Mouse (Mus musculus) Patski (cell line): ENCODE results near the gene Cib2. TPM values are rescaled to one million over a fixed set of nuclear protein-coding genes. Genes with fewer than 3 reads are reported as not detected.

Experiments
- ATAC-seq: fragments of 100-300 bp; one replicate; pipeline ENCODE4 v1.8.0; 2021
- CTCF ChIA-PET: fragments of 350-600 bp; sonication (Branson Sonifier 250); formaldehyde crosslinking; loops from one replicate; lab custom pipeline; 2022; ENCODE audit warnings: inconsistent platforms; lab: Charles Lee
- POLR2A ChIA-PET: fragments of 350-600 bp; sonication (Branson Sonifier 250); formaldehyde crosslinking; loops from one replicate; lab custom pipeline; 2022; ENCODE audit warnings: antibody characterized with exemption, inconsistent platforms; lab: Charles Lee
- DNase-seq: peaks from one replicate; pipeline ENCODE4 v3.0.0-alpha.2; 2011; ENCODE audit warnings: low read depth, low spot score
- H3K27me3 ChIP-seq: fragments of 371-371 bp; one replicate; pipeline ENCODE4 v1.5.1; 2021
- CTCF ChIP-seq: fragments of 100-300 bp; IDR thresholded peaks from one replicate; pipeline ENCODE4 v1.5.1; 2021
- in situ Hi-C: fragments of 300-500 bp; cut with MboI; formaldehyde crosslinking; loops from 3 replicates; pipeline ENCODE4 v1.11.1; 2018; ENCODE audit warnings: low pct_unique_long_range_greater_than_20kb, mixed read lengths
- polyA plus RNA-seq: library from polyadenylated mRNA; unstranded; gene quantifications from one replicate; pipeline ENCODE4 v1.2.3, GENCODE M21; 2021

Gene Cib2
- polyA plus RNA-seq, 1 experiment from 2014 or later, result 74.4 TPM

- DNase-seq (no peak), ATAC-seq (no peak)
- no peak for TF ChIP-seq CTCF
- in situ Hi-C loops, result no loop called here
- H3K27me3 ChIP-seq, result no peaks in the 10 kb centered on the region
- CTCF ChIA-PET, result interaction anchor here (1.4 kb wide), 1 partner anchor 9 kb away, joined by 3 read pairs; no protein-coding TSS in a partner anchor
- POLR2A ChIA-PET, result no interaction called here
Measured at GRCm38 (mm10) chr9:54583712-54584111, 23.7 kb upstream of the Cib2 start.

GRCm38 (mm10) chr9:54571130-54571839 lies 11.3 kb upstream of the Cib2 start:
- in situ Hi-C loops, result no loop called here
- no peak for ATAC-seq
- no peak for DNase-seq
- CTCF ChIA-PET, result no interaction called here
- POLR2A ChIA-PET, result no interaction called here
- TF ChIP-seq CTCF, result no peak
- H3K27me3 ChIP-seq, result peaks cover 5% of the 10 kb centered on the region

- H3K27me3 ChIP-seq, result no peaks in the 10 kb centered on the region
- ChIA-PET POLR2A (no interaction called here), CTCF (no interaction called here)
- ATAC-seq (no peak), DNase-seq (no peak)
- TF ChIP-seq CTCF, result no peak
- in situ Hi-C loops, result no loop called here
Measured at GRCm38 (mm10) chr9:54568732-54569131, 8.7 kb upstream of the Cib2 start.

- no peak for ATAC-seq
- CTCF ChIA-PET, result no interaction called here
- no peak for DNase-seq
- in situ Hi-C loops, result no loop called here
- TF ChIP-seq CTCF, result no peak
- POLR2A ChIA-PET, result no interaction called here
- no peaks in the 10 kb centered on the region for H3K27me3 ChIP-seq
Measured at GRCm38 (mm10) chr9:54566958-54567357, 6.9 kb upstream of the Cib2 start.

GRCm38 (mm10) chr9:54560831-54561601 lies 998 bp upstream of the Cib2 start:
- no peaks in the 10 kb centered on the region for H3K27me3 ChIP-seq
- ChIA-PET CTCF (interaction anchor here (0.8 to 2.0 kb wide), 2 partner anchors 13 to 29 kb away, joined by 3 to 7 read pairs; no protein-coding TSS in a partner anchor), POLR2A (no interaction called here)
- DNase-seq (no peak), ATAC-seq (no peak)
- in situ Hi-C loops, result no loop called here
- no peak for TF ChIP-seq CTCF

- no peaks in the 10 kb centered on the region for H3K27me3 ChIP-seq
- ATAC-seq (no peak), DNase-seq (no peak)
- CTCF ChIA-PET, result interaction anchor here (0.8 to 1.5 kb wide), 3 partner anchors 11 to 56 kb away, joined by 3 to 5 read pairs (median 4); no protein-coding TSS in a partner anchor
- in situ Hi-C loops, result no loop called here
- POLR2A ChIA-PET, result interaction anchor here (0.6 to 1.4 kb wide), 2 partner anchors 14 to 58 kb away, joined by 3 read pairs; no protein-coding TSS in a partner anchor
- TF ChIP-seq CTCF, result no peak
Measured at GRCm38 (mm10) chr9:54558731-54559130, 1.3 kb downstream of the Cib2 start.

GRCm38 (mm10) chr9:54555044-54555443 lies 5.0 kb downstream of the Cib2 start:
- ChIA-PET CTCF (no interaction called here), POLR2A (interaction anchor here (0.5 to 1.1 kb wide), 2 partner anchors 17 to 175 kb away, joined by 3 read pairs; no protein-coding TSS in a partner anchor)
- ATAC-seq (no peak), DNase-seq (no peak)
- no peak for TF ChIP-seq CTCF
- in situ Hi-C loops, result no loop called here
- H3K27me3 ChIP-seq, result no peaks in the 10 kb centered on the region

GRCm38 (mm10) chr9:54552409-54552808 lies 7.6 kb downstream of the Cib2 start:
- TF ChIP-seq CTCF, result peak; percentile 42
- H3K27me3 ChIP-seq, result no peaks in the 10 kb centered on the region
- no peak for ATAC-seq
- POLR2A ChIA-PET, result no interaction called here
- in situ Hi-C loops, result no loop called here
- DNase-seq, result no peak
- CTCF ChIA-PET, result interaction anchor here (2.0 kb wide), 1 partner anchor 25 kb away, joined by 4 read pairs; no protein-coding TSS in a partner anchor

- CTCF ChIA-PET, result no interaction called here
- no peak for ATAC-seq
- no peak for TF ChIP-seq CTCF
- in situ Hi-C loops, result no loop called here
- H3K27me3 ChIP-seq, result no peaks in the 10 kb centered on the region
- POLR2A ChIA-PET, result no interaction called here
- no peak for DNase-seq
Measured at GRCm38 (mm10) chr9:54549433-54549832, 10.6 kb downstream of the Cib2 start.

- POLR2A ChIA-PET, result interaction anchor here (0.6 kb wide), 1 partner anchor 124 kb away, joined by 4 read pairs; no protein-coding TSS in a partner anchor
- ATAC-seq (no peak), DNase-seq (no peak)
- no peaks in the 10 kb centered on the region for H3K27me3 ChIP-seq
- in situ Hi-C loops, result no loop called here
- TF ChIP-seq CTCF, result peak; percentile 93
- CTCF ChIA-PET, result interaction anchor here (0.6 to 1.1 kb wide), 4 partner anchors 9 to 110 kb away, joined by 3 to 5 read pairs (median 3); partner anchors contain the start of gene Sh2d7
Measured at GRCm38 (mm10) chr9:54547536-54547935, 12.5 kb downstream of the Cib2 start.

- no peak for TF ChIP-seq CTCF
- in situ Hi-C loops, result no loop called here
- H3K27me3 ChIP-seq, result no peaks in the 10 kb centered on the region
- DNase-seq (no peak), ATAC-seq (no peak)
- POLR2A ChIA-PET, result interaction anchor here (0.8 kb wide), 1 partner anchor 14 kb away, joined by 3 read pairs; no protein-coding TSS in a partner anchor
- CTCF ChIA-PET, result interaction anchor here (0.6 to 1.2 kb wide), 2 partner anchors 14 to 365 kb away, joined by 3 to 4 read pairs; no protein-coding TSS in a partner anchor
Measured at GRCm38 (mm10) chr9:54544954-54545315, 15.1 kb downstream of the Cib2 start.
